ENCODE assay signal across 8 mouse cellular contexts in the genomic region with DNA sequence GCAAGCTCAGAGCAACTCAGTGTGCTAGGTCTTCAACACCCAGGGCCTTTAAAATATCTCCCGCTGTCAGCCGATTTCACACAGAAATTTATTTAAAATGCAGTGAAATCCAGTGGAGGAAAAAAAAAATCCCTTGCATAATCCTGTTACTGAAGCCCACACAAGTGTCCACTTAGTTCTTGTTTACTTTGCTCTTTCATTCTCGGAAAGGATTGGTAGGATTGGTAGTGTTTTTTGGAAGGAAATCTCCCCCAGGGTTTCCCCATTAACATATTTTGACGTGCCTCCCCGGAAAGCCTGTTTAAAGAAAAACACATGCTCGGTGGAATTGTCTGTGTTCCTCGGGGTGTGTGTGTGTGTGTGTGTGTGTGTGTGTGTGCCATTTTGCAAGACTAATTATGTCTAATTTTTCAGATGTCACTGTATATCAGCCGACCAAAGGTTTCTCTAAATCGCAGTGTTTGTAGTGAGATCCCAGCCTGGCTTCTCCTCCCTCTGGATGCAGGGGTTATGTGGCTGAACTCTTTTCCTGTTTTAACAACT. TPM values are rescaled to one million over a fixed set of nuclear protein-coding genes. Genes with fewer than 3 reads are reported as not detected.
DNase-seq lines count a peak whose midpoint lies in the region; ATAC-seq and TF ChIP-seq lines count a peak whose summit lies in the region.

No protein-coding gene starts in this region.

- no peaks in the 10 kb centered on the region for H3K9me3 ChIP-seq in embryonic facial prominence, embryonic 14.5 days (ENCODE audit: control insufficient read depth, low read length)
- H3K9me3 ChIP-seq in intestine, embryonic 15.5 days = no peaks in the 10 kb centered on the region
- no peaks in the 10 kb centered on the region for H3K9me3 ChIP-seq in midbrain, embryonic 13.5 days

- H3K4me2 ChIP-seq in embryonic facial prominence, embryonic 14.5 days (ENCODE audit: low read depth, low read length) = peak overlapping the region; percentile 97
- H3K4me2 ChIP-seq in intestine, embryonic 15.5 days (replicated peaks) = peak overlapping the region; percentile 97
- H3K4me2 ChIP-seq in midbrain, embryonic 13.5 days (replicated peaks) = peak overlapping the region; percentile 92

- no peaks in the 10 kb centered on the region for H3K36me3 ChIP-seq in embryonic facial prominence, embryonic 14.5 days (ENCODE audit: control insufficient read depth, insufficient read depth, low read length)
- H3K36me3 ChIP-seq in intestine, embryonic 15.5 days = no peaks in the 10 kb centered on the region
- H3K36me3 ChIP-seq in midbrain, embryonic 13.5 days = no peaks in the 10 kb centered on the region

- peak overlapping the region; percentile 72 for H3K9ac ChIP-seq in embryonic facial prominence, embryonic 14.5 days (ENCODE audit: low read depth, low read length)
- peak overlapping the region; percentile 59; the same call in 1 of the 2 replicates for H3K9ac ChIP-seq in intestine, embryonic 15.5 days
- peak overlapping the region; percentile 68 for H3K9ac ChIP-seq in midbrain, embryonic 13.5 days (replicated peaks)

- H3K4me3 ChIP-seq in lung, adult 2 months (replicated peaks; ENCODE audit: extremely low read depth, low read depth, low read length) = peak overlapping the region; percentile 79
- H3K4me3 ChIP-seq in embryonic facial prominence, embryonic 14.5 days (ENCODE audit: low read depth, low read length) = peak overlapping the region; percentile 57
- peak overlapping the region; percentile 54 for H3K4me3 ChIP-seq in intestine, embryonic 15.5 days (replicated peaks)
- peak overlapping the region; percentile 45 for H3K4me3 ChIP-seq in midbrain, embryonic 13.5 days (replicated peaks)

- peak overlapping the region; percentile 61 for H3K27ac ChIP-seq in embryonic facial prominence, embryonic 14.5 days (replicated peaks; ENCODE audit: low read depth, low read length)
- H3K27ac ChIP-seq in intestine, embryonic 15.5 days = peak overlapping the region; percentile 29; the same call in 1 of the 2 replicates
- no peak overlapping the region for H3K27ac ChIP-seq in midbrain, embryonic 13.5 days

- TF ChIP-seq CTCF in lung, adult 2 months (IDR thresholded peaks at IDR 0.05; ENCODE audit: insufficient read depth, low read length) = no peak

- intact Hi-C loops in gastrocnemius, postnatal 14 days (cut with DNase I; ENCODE audit: low total_unique reads) = no loop called here

- 14% methylated on average over 9 of the region's 9 CpGs for WGBS in lung, adult 2 months
- 3% methylated on average over 9 of the region's 9 CpGs for WGBS in embryonic facial prominence, embryonic 14.5 days
- WGBS in intestine, embryonic 15.5 days = 21% methylated on average over 9 of the region's 9 CpGs
- WGBS in midbrain, embryonic 13.5 days = 5% methylated on average over 9 of the region's 9 CpGs

- no peaks in the 10 kb centered on the region for H3K27me3 ChIP-seq in embryonic facial prominence, embryonic 14.5 days (replicated peaks; ENCODE audit: control insufficient read depth, insufficient read depth, low read length)
- no peaks in the 10 kb centered on the region for H3K27me3 ChIP-seq in intestine, embryonic 15.5 days (replicated peaks)
- peaks cover 38% of the 10 kb centered on the region for H3K27me3 ChIP-seq in midbrain, embryonic 13.5 days

- no peak for TF ChIP-seq POLR2A in lung, adult 2 months (IDR thresholded peaks at IDR 0.05; ENCODE audit: borderline replicate concordance, extremely low read depth, low read depth, low read length)

- H3K4me1 ChIP-seq in lung, adult 2 months (ENCODE audit: control insufficient read depth, insufficient read depth, low read length) = no peaks in the 10 kb centered on the region
- peaks cover 7% of the 10 kb centered on the region for H3K4me1 ChIP-seq in embryonic facial prominence, embryonic 14.5 days (ENCODE audit: control insufficient read depth, insufficient read depth, low read length)
- peaks cover 12% of the 10 kb centered on the region for H3K4me1 ChIP-seq in intestine, embryonic 15.5 days (replicated peaks)
- peaks cover 16% of the 10 kb centered on the region for H3K4me1 ChIP-seq in midbrain, embryonic 13.5 days (replicated peaks)

- ATAC-seq in embryonic facial prominence, embryonic 14.5 days (ENCODE audit: low read depth) = 0 out of 2 replicates have a peak, but pooled peaks have one; percentile 4
- no peak; the same call in 1 of the 2 replicates for ATAC-seq in intestine, embryonic 15.5 days
- no peak for ATAC-seq in midbrain, embryonic 13.5 days

- no peak for DNase-seq in lung, adult 2 months
- DNase-seq in lung, postnatal 4 days = no peak
- peak; percentile 50 for DNase-seq in embryonic facial prominence, embryonic 14.5 days (ENCODE audit: low spot score)
- no peak for DNase-seq in cerebellum, postnatal 4 days (ENCODE audit: low spot score in 2 of 2)
- no peak for DNase-seq in layer of hippocampus, adult 9-11 months
- no peak for DNase-seq in gastrocnemius, postnatal 14 days

RNA-seq across cellular contexts. Expression of a gene that starts 1.0 kb away (rescaled TPM):
- polyA plus RNA-seq in lung, adult 2 months (2012; rRNA removed) = 25.5 and 30.2 TPM in 2 replicates
- polyA plus RNA-seq in embryonic facial prominence, embryonic 14.5 days (2014; fragmentation: Nextera tagmentation; extraction: Ambion mirVana) = 55.2 and 57.0 TPM in 2 replicates
- 36.3 and 38.5 TPM in 2 replicates for polyA plus RNA-seq in intestine, embryonic 15.5 days (2015; fragmentation: Nextera tagmentation; extraction: Ambion mirVana)
- polyA plus RNA-seq in midbrain, embryonic 13.5 days (2015; fragmentation: Nextera tagmentation; extraction: Ambion mirVana) = 8.6 and 11.1 TPM in 2 replicates
- total RNA-seq in gastrocnemius, postnatal 14 days (2021) = 10 to 100 TPM in 1 of 2 experiments, 1 to 10 TPM in 1; 9.3 to 12.2 TPM
